Mouse (Mus musculus) layer of hippocampus, adult 18-20 months (tissue): ENCODE data around the gene Nck1. TPM values are rescaled to one million over a fixed set of nuclear protein-coding genes. Genes with fewer than 3 reads are reported as not detected.

Experiments used
- DNase-seq, 2 experiments: peaks; one replicate each; pipeline ENCODE4 v3.0.0; 2022; ENCODE audit warnings: low spot score in 2 of 2
- long read RNA-seq: library from polyadenylated mRNA; stranded (forward); transcript quantifications from one replicate; pipeline ENCODE4 v2.0.0, GENCODE M21; 2021
- total RNA-seq, 2 experiments: library from RNA; stranded (reverse); gene quantifications; 2 replicates each; pipeline ENCODE4 v1.2.3; 2021

Gene Nck1
- total RNA-seq = 10 to 100 TPM; 35.8 to 36.5 TPM
- long read RNA-seq, full-length matches to known transcripts = 14 of 16 reads
- long read RNA-seq, partial matches to known transcripts = 0 of 16 reads
- long read RNA-seq, other reads (novel, unspliced or antisense) = 2 of 16 reads

DNA sequence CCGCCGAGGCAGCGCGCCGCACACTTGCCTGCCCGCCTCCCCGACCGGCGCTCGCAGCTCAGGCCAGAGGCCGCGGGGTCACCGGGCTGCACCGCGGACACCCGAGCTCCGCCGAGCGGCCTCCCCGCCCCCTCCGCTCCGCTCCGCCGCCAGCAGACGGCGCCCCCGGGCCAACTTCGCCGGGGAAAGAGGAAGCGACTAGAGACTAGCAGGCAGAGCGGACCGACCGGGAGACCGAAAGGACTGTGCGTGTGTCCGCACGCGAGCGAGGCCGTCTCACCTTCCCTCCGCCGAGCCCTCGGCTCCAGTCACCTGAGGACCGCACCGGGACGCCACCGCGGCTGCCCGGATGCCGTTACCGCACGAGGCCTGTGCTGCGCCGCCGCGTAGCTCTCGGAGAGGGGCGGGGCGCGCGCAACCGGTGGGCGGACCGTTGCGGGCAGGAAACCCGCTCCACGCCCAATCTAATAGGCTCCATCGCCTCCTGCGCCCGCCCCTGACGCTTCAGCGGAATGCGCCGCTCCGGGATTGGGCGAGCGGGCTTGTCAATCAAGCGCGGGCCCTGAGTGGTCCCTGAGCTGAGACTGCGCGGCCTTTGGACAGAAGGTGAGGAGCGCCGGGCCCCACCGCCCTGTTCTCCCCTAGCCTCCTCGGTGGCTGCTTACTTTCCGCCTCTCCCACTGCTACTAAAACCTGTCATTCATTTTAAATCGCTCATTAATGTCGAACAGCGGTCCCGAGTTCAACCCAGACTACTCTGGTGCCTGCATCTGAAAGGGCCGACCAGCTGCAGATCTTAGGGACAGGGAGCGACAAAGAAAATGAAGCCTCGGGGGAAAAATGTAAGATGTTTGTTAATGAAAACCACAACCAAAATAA is at the start of gene Nck1:
Nck1 (minus strand) TSS at position 420 of the 879 bp plus-strand sequence.
- DNase-seq = peak; percentile 99 to 100

DNA sequence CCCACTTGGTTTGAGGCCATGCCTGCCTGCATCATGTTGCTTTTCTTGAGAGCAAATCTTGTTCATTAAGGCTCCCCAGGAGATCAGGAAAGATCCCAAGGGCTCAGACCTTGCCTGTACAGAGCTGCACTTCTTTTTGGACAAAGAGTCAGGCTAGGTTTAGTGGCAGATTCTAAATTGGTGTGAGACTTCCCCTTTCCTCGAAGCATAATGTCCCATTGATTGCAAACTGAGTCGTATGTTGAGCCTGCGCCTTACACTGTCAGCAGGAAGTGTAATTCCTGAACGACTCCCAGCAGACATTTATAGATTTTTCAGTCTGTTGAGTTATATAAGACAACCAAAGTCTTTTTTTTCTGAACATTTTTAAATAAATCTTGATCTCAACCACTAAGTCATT is 44.5 kb upstream of the Nck1 start:
- no peak for DNase-seq

DNA sequence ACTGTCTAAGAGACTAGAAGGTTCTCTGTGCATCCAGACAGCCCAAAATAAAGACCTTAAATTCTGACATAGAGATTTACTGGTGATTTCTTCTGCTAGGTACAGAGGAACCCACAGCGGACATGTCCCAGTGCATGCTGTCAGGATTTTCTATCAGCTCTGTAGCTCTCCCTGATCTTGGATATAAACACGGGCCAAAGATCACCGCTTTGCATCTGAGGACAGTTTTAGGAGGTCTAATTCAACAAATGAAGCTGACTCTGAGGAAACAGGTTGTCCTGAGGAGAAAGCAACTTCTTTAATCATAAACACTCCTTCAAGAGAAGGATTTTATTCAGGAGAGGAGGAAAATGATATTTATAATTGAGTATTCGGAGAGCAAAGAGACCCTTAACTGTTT is 38.1 kb upstream of the Nck1 start:
- no peak for DNase-seq

DNA sequence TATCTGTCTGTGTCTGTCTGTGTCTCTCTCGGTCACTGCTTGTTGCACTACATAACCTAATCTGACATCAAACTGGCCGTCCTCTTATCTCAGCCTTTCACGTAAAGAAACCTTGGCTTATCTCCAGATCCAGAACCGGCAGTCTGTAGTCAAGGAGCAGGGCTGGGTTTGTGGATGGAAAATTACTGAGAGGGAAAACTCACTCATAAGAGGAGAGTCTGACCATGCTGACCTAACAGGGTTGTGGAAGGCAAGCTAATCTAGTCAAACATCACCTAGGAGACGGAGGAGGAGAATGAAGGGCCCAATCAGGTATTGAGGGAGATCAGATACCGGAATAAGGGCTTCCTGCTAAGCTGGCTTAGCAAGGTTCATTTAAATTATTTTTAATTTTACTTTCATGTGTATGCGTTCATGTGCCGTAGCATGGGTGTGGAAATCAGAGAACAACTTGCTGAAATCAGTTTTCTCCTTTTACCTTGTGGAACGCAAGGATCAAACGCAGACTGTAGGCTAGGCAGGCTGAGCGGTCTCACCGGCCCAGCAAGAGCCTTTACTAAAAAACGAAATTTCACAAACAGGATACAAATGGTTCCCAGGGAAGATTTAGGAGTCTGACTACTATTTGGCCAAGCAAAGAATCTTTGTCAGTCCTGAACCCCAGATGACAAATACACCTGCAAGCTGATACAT is 37.1 kb upstream of the Nck1 start:
- no peak for DNase-seq

DNA sequence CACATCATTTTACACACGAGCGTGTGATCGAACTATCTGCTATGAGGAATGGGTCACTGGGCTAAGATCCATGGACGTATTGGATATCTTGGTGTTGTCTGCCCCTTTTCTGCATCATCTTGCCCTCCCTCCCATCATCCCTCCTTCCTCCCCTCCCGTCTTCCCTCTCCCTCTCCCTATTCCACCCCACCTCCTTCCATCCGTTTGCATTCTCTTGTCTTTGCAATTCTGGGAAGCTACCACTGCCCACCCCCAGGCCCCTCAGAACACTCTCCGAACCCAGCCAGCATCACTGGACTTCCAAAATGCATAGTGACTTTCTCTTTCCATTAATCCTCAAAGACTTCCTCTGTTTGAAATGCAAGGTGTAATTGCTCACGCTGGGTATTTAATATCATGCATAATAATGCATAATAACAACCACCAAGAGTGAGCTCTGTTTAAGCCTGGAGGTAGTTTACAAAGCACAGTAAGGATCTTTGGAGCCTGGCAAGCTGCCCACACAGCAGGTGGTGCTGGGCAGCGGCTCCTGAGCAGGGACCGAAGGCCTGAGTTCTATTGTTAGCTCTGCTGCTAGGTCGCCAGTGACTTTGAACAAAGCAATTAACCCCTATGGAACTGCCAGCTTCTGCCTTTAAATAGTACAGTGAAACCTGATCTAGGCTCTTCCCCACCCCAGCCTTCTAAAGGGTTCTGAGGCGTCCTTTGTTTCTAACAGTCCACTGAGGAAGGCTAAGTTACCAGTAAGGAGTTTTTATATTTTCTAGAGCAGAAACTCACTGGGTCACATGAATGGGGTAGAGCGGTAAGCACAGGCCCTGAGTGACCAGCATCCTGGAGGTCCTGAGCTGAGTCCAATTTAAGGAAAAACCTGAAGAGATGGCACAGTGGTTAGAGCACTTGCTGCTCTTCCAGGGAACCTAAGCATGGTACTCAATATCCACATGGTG is 35.9 kb upstream of the Nck1 start:
- no peak for DNase-seq

DNA sequence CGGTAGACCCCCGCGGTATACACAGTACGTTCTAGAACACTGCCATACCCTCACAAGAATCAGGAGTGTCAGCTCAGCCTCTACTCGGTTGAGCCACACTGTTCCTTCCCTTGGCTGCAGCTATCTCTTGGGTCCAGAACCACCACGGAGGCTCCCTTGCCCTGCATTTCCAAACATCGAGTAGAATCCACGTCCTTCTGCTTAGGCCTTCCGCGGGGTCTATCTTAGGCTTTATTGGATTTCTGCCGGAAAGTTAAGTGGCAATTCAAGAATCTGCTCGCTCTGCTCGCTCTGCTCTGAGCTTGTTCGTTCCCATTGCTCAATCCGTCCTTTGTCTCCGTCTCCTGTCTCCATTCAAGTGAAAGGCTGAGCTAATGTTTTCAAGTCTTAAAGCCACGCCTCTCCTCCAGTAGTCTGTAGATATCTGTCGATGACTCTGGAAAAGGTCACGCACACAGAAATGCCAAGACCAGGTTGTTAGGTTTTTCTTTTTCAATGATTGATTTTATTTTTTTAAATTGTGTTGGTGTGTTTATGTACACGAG is 34.3 kb upstream of the Nck1 start:
- DNase-seq = no peak

DNA sequence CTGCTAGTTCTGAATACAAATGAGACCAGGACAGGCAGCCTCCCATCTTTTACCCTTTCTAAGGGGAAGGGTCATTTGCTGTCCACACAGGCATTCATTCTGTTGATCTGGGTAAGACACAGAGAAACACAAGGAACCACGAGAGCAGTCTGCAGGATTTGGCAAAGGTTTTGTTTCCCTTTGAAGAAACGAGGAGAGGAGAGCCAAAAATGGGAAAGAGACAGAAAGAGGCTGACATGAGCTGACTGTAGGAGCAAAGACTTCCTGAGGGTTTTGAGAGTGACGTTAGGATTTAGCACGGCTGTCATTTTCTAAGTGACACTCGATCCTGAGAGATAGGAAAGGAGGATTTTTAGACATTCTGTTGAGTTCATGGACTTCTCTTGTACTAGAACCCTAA is 28.0 kb upstream of the Nck1 start:
- no peak for DNase-seq

DNA sequence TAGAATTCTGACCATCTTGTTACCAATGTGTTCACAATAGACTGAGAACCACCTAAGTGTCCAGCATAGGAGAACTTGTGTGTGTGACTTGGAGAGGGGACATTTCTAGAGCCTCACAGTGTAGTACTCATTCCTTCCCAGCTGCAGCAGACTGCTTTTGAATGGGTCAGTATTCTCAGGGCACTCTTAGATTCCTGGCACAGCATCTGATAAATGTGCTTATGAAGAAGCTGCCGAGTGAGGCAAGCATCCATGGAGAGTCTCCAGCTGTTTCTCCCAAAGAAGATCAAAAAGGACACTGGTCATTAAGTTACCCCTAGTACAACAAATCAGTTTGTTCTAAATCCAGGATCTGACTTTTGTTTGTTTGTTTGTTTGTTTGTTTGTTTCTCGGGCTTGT is 27.4 kb upstream of the Nck1 start:
- no peak for DNase-seq

DNA sequence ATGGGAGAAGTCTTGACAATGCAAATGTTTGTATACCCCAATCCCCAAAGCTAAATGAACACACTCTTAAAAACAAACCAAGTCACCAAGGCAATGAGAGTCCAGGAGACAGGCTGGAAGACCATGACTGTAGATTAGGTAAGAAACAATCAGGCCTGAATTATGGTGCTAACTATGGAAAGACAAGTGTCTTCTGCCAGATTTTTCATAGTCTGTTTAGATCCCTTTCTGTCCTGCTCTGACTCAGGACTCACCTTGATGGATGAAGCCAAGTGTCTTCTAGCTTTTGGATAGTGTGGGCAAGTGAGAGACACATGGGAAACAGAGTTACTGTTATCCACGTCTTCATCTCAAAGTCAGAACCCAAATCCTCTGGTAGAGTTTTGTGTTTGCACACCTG is 25.6 kb upstream of the Nck1 start:
- DNase-seq = no peak

DNA sequence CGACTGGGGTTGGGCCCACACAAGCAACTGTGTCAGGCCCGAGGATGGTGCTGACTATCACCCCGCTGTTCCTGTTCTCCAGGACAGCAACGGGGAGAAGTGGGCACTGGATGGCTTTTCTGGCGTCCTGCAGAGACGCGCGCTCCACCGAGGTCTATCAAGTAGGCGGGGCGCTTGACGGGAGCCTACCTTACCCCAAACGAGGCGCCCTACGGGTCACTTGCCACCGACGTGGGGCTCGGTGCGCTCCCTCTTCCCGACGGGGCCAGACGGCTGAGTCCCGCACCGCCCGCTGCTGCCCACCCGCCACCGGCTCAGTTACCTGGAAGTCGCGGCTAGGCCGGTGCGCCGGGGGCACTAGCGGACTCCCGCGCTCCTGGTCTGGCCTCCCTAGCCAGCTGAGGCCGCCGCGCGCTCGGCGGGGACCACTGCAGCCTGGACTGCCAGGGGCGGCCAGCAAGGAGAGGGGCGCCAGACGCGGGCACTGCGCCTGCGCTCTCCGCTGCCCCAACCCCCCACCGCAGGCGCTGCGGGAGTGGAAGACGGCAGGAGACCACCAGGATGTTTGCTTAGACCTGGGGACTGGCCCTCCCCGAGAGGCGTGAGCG is 24.8 kb upstream of the Nck1 start, which contains the start of gene Slc35g2:
Slc35g2 (minus strand) TSS at position 465 of the 608 bp plus-strand sequence.
- peak; percentile 23 to 26 for DNase-seq

DNA sequence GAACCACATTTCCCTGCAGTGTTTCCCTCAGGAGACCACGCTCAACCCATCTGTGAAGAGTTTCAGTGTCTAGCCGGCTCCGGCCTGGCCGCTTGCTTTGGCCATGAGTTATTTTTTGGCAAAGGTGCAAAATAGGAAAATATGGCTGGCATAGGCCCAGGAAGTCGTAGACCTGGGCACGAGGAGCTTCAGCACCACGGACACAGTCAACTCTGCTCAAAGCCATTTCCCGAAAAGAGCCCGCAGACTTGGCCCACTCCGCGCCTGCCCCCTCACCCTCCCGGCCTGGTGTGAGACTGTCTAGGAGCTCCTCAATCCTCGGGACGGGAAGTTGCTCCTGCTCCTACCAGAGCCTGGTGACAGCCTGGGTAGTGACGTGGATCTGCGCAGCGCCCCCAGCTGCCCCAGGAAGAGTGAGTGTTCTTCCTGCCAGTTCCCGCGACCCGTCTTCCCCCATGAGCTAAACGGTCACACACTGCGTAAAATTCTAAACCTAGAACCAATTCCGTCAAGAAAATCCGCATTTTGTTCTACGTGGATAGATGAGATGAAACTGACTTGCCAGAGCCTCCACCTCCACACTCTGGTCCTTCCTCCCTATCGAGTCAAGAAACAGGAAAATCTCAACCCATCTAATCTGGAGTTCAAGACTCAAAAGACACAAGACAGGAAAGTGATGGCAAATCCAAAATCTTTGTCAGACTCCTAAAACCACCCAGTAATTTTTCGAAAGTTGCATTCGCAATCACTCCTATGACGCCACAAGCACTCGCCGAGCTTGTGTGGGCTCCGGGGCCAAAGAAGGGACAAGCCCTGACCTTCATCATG is 24.1 kb upstream of the Nck1 start:
- peak; percentile 45 to 55 for DNase-seq

DNA sequence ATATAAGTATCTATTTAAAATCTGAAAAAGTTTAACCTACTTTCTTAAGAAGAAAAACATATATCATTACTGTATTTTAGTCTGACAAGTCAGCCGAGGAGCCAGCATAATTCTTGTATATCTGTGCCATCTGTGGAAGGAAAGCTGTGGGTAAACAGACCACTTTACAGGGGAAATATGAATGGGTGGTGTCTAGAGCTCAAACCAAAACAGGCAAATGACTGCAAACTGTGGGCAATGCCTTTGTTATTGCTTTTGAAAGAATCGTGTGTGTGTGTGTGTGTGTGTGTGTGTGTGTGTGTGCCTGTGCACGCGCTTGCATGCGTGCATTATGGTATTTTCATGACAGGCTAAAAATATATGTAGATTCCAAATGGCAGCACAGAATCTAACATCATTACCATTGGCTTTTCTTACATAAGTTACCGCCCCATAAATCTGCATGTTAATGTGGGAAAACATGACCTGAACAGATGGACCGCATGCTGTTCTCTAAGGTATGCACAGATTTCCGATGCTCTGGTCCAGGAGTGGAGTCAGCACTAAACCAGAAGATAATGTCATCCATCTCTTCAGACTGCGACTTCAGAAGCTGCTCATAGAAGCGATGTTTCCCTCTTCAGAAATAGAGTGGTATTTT is 14.4 kb upstream of the Nck1 start:
- peak in 1 of 2 experiments; percentile 33 for DNase-seq

DNA sequence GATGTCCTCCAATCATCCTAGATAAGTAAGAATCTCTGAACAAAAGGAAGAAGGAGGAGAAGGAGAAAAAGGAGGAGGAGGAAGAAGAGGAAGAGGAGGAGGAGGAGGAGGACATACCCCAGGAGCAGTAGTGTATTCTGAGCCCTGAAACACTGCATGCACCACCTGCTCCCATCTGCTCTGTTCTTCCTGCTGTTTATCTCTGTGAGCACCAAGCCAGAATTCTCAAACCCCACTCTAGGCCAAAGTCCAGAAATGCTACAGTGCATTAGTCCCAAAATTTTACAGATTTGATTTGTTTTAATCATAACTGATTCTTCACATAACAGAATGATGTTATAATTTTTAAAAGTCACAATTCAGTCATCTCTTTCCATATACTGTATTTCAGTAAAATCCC is 13.1 kb upstream of the Nck1 start:
- DNase-seq = peak in 1 of 2 experiments; percentile 34

DNA sequence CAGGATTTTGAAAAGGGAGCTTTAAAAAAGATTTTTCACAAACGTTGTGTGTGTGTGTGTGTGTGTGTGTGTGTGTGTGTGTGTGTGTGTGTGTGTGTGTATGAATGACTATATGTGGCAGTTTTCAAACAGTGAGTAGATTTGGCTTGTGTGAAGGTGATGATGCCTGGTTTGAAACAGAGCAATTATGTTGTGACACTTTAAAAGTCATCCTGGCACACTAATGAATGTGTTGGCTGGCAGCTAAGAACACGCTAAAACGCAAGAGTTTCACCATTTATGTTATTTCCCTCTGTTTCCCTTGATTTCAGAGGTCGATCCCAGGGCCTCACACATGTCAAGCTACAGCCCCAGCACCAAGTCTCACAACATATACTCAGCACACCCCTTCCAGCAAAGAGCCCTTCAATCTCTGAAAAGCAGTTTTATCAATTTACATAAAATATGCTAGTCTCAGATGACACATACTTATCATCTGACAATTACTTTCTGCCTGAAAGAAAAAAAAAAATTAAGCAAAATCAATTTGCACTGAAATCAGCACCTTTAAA is 12.2 kb upstream of the Nck1 start:
- peak in 1 of 2 experiments; percentile 24 for DNase-seq

DNA sequence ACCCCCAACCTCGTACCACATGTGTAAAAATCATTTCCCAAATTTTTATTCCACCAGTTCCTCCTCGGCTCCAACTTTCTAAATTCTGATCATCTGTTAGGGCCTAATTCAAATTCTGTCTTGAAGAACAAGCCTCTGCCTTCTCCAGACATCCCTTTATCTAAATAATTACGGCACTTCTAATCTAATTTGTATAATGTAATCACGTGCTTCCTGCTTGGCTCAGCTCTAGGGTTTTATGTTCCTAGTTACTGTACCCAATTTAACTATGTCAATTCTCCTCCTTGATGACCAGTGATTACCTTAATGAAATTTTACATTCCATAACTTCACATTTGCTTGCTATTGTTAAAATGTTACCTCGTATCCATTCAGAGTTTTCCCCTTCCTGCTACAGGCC is 9.8 kb upstream of the Nck1 start:
- no peak for DNase-seq

DNA sequence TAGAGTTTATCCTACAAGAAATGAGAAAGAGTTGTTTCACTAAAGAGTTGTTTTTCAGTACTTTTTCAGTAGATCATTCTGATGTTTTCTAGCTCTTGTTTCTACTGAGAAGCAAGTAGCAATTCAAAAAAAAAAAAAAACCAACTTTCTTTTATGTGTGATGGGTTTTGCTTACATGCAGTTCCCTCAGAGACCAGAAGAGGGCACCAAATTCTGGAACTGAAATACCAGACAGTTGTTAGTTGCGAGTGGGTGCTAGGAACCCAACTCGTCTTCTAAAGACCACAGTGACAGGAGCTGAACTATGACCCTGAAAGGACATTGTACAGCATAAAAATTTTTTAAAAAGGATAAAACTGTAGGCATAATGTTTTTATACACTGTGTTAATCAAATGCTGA is 2.4 kb upstream of the Nck1 start:
- no peak for DNase-seq

DNA sequence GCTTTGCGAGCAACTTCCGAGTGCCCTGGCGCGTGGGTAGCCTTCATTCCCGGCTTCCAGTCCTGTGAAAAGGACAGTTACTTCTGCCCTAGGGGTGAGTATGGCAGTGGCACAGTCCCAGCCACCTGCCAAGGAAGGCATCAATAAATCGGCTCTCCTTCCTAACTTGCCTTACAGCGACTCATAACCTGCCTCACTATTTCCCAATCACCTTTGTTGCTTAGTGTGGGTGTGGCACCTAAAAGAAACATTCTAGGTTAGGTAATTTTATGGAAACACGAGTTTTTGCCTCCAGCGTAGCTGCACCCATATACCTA is 618 bp upstream of the Nck1 start:
- no peak for DNase-seq

DNA sequence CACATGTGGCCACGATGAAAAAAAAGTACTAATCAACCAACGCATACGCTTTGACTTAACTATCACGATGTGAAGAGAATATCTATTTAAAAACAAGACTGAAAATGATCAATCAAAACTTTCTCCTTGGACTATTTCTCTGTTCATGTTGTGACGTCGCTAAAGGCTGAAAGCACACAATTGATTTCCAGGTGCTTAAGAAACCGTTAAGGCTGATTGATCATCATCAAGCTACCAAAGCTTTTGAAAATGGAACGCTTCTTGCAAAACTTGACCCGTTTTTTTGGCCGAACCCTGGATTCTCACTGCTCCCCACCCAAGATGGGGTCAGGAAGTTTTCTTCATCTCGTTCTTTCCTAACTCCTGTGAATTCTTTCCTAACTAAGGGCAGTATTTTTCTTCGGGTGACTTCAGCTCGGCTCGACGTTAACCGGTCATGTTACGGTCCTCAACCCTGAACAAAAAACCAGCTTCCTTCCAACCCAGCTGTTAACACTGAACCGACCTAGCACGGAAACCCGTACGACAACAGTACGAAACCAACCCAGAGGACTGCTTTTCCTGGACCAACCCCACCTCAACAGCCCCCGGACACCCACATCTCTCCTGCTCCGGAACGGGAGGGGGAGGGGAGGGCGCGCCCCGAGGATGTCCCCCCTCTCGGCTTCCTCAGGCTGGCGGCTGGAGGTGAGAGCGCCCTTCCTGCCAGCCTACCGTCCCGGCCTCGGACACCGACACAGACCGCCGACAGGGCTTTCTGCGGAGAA is 803 bp downstream of the Nck1 start:
- no peak for DNase-seq
